Mouse (Mus musculus) E14TG2a.4 (cell line): Measurements from ENCODE around the gene Sec31b.

Experiments used
- H3K27me3 ChIP-seq: 2 replicates; pipeline ENCODE4 v1.6.1; 2014; ENCODE audit warnings: low read length, control low read depth; ENCODE audit not compliant: insufficient read depth
- H3K36me3 ChIP-seq: 2 replicates; pipeline ENCODE4 v1.6.1; 2014; ENCODE audit warnings: low read length, control low read depth; ENCODE audit not compliant: insufficient read depth
- H3K4me1 ChIP-seq: replicated peaks from 2 replicates; pipeline ENCODE4 v1.6.1; 2014; ENCODE audit warnings: low read depth, low read length, control low read depth
- H3K4me3 ChIP-seq: replicated peaks from 2 replicates; pipeline ENCODE4 v1.5.1; 2014; ENCODE audit warnings: mild to moderate bottlenecking, low read length
- H3K9me3 ChIP-seq: 2 replicates; pipeline ENCODE4 v1.6.1; 2014; ENCODE audit warnings: low read length, control low read depth
- CTCF ChIP-seq: conservative IDR thresholded peaks from 2 replicates; pipeline ENCODE4 v1.5.1; 2014; ENCODE audit warnings: low read length
- NANOG ChIP-seq: IDR thresholded peaks from 2 replicates; pipeline ENCODE4 v1.6.1; 2014; ENCODE audit warnings: borderline replicate concordance, low read length, mixed read lengths
- POU5F1 ChIP-seq: IDR thresholded peaks from 2 replicates; pipeline ENCODE4 v1.6.1; 2014; ENCODE audit warnings: low read length, borderline replicate concordance

Sec31b gene

DNA sequence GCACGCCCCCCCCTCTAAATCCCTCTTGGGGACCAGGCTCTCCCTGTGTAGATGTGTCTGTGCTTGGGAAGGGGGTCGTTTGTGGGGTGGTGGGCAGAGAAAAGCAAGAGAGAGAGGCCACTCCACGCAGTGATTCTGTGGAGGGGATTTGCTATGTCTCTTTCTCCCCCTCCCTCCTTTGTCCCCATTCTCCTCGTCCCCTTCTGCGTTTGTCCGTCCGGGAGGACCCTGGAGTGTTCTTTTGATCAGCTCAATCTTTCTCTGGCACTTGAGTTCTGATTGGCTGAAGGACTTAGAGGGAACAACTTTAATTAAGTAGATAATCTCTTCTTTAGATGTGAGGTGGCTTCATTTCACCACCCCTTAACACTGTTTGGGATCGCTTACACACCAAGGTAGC is 52.5 kb downstream of the Sec31b start, which contains the start of gene Wnt8b:
TSS of gene Wnt8b (plus strand) at position 345 of the 400 bp plus-strand sequence.
- Histone ChIP-seq H3K36me3 (no peaks in the 10 kb centered on the region), H3K4me1 (no peaks in the 10 kb centered on the region), H3K27me3 (peaks cover 56% of the 10 kb centered on the region), H3K9me3 (no peaks in the 10 kb centered on the region; the same call in 1 of the 2 replicates), H3K4me3 (no peak within 1 kb of the TSS)
- TF ChIP-seq NANOG, result no peak
- no peak for TF ChIP-seq CTCF
- TF ChIP-seq POU5F1, result no peak

DNA sequence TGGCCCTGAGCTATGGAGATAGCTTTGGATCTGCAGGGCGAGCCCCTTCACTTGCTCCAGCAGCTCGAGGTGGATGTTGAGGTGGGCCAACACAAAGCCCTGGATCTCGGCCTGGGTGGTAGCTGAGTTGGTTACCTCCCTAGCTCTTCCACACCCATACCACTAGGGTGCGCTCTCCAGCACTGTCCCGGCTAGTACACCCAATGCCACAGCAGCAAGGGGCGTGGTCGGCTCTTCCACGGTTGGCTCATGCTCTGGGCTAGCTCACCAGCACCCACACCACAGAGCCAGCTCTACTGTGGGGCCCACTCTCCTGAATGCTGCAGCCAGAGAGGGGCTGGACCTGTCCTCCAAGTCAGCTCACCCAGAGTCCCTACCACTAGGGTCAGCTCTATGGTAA is 58.4 kb downstream of the Sec31b start:
- peaks cover 24% of the 10 kb centered on the region for H3K27me3 ChIP-seq
- H3K4me3 ChIP-seq, result no peak overlapping the region
- TF ChIP-seq POU5F1, result no peak
- TF ChIP-seq CTCF, result peak; percentile 72
- peaks cover 4% of the 10 kb centered on the region for H3K4me1 ChIP-seq
- H3K9me3 ChIP-seq, result no peaks in the 10 kb centered on the region; the same call in 1 of the 2 replicates
- no peaks in the 10 kb centered on the region for H3K36me3 ChIP-seq

DNA sequence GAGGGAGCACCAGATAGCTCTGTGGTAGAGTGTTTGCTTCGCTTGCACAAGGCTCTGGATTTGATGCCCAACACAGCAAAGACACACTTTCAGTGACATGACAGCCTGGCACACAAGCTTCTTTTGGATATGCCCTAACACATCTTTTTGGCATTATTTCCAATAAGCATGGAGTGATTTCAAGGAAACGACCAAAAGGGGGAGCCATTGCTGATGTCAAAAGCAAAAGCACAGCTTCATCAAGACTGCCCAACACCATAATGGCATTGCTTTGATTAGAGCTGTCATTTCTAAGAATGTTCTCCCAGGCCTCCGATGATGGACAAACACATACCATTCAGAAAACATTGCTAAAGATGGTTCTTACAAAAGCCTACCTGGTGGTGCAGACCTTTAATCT is 69.1 kb downstream of the Sec31b start:
- TF ChIP-seq NANOG (no peak), CTCF (peak; percentile 43), POU5F1 (no peak)
- H3K4me1 ChIP-seq, result peaks cover 4% of the 10 kb centered on the region; the same call in 1 of the 2 replicates
- no peaks in the 10 kb centered on the region for H3K36me3 ChIP-seq
- no peaks in the 10 kb centered on the region for H3K27me3 ChIP-seq
- no peak overlapping the region for H3K4me3 ChIP-seq
- no peaks in the 10 kb centered on the region for H3K9me3 ChIP-seq

DNA sequence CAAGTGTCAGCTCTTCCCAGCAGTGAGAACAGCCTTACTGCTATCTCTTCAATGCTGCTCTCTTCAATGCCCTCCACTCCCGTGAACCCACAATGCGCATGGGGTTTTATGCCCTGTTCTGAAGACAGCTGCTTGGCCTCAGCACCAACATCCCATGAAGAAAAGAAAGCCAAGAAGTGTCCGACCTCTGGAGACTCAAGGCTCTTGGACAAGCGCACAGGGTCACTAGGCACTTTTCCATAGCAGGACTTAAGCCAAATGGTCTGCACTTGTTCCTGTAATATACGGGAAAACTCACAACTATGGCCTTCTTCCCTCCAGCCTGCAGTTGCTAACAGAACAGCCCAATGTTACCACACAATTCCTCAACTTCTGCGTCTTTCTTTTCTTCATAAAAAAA is 70.4 kb downstream of the Sec31b start:
- 0 out of 2 replicates have a peak, but pooled peaks cover under 1% of the 10 kb centered on the region for H3K9me3 ChIP-seq
- TF ChIP-seq POU5F1 (no peak), CTCF (no peak), NANOG (no peak)
- H3K4me3 ChIP-seq, result no peak overlapping the region
- H3K27me3 ChIP-seq, result no peaks in the 10 kb centered on the region
- no peaks in the 10 kb centered on the region for H3K36me3 ChIP-seq
- peaks cover 4% of the 10 kb centered on the region; the same call in 1 of the 2 replicates for H3K4me1 ChIP-seq

DNA sequence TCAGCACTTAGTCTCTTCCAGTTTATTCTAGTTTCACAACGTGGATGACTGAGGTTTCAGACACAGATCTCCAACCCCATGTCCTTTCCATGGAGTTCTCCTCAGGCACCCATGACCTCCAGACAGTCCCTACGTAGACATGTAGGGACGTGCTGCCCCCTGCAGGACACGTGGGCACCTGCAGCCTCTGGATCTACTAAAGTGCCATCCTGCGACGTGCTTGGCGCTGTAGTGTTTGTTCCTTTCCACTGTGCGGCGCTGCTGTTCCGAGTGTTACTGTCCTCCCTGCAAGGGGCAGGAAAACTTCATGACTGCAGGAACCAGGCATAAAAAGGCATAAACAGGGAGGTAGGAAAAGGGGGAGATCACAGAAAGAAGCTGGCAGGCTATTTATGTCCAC is 71.5 kb downstream of the Sec31b start:
- Histone ChIP-seq H3K27me3 (no peaks in the 10 kb centered on the region), H3K4me1 (peaks cover 4% of the 10 kb centered on the region; the same call in 1 of the 2 replicates), H3K36me3 (no peaks in the 10 kb centered on the region), H3K9me3 (peaks cover 10% of the 10 kb centered on the region), H3K4me3 (no peak overlapping the region)
- TF ChIP-seq POU5F1 (no peak), CTCF (peak; percentile 100)
